13 mouse cellular contexts compared by ENCODE assay signal in genomic region chr5:3363036-3363983, GRCm38 (mm10). TPM values are rescaled to one million over a fixed set of nuclear protein-coding genes. Genes with fewer than 3 reads are reported as not detected.
DNase-seq lines count a peak whose midpoint lies in the region; ATAC-seq lines count a peak whose summit lies in the region.
"Had no signal": no experiment of that assay in that cellular context is flagged by ENCODE, and none has a peak within 500 bp of the region (broad histone marks: within the 10 kb centered on the region; RNA-seq: fewer than 3 reads in every experiment).

No protein-coding gene starts in this region.

- H3K4me2 ChIP-seq in lung, embryonic 16.5 days (ENCODE audit: low read depth, low read length): no peak overlapping the region
- H3K4me2 ChIP-seq: hindbrain, embryonic 15.5 days had no signal

- intact Hi-C loops in heart, postnatal 14 days (cut with DNase I): no loop called here

- peaks cover 12% of the 10 kb centered on the region for H3K4me1 ChIP-seq in heart, embryonic 10.5 days
- peaks cover 15% of the 10 kb centered on the region; the same call in 1 of the 2 replicates for H3K4me1 ChIP-seq in lung, embryonic 16.5 days (replicated peaks; ENCODE audit: control insufficient read depth, insufficient read depth, low read length)
- H3K4me1 ChIP-seq: hindbrain, embryonic 15.5 days had no signal

- H3K9ac ChIP-seq in lung, embryonic 16.5 days (ENCODE audit: low read length): no peak overlapping the region
- H3K9ac ChIP-seq: forebrain, postnatal 0 days; hindbrain, embryonic 15.5 days had no signal

- H3K36me3 ChIP-seq in heart, embryonic 10.5 days: no peaks in the 10 kb centered on the region
- H3K36me3 ChIP-seq in lung, embryonic 16.5 days (ENCODE audit: control insufficient read depth, insufficient read depth, low read length): no peaks in the 10 kb centered on the region
- H3K36me3 ChIP-seq: hindbrain, embryonic 15.5 days had no signal

- no peaks in the 10 kb centered on the region for H3K27me3 ChIP-seq in heart, embryonic 10.5 days (ENCODE audit: insufficient read depth, poor library complexity, severe bottlenecking)
- H3K27me3 ChIP-seq in lung, embryonic 16.5 days (ENCODE audit: control insufficient read depth, insufficient read depth, low read depth, low read length): no peaks in the 10 kb centered on the region
- H3K27me3 ChIP-seq: hindbrain, embryonic 15.5 days had no signal

- no peak for DNase-seq in heart, embryonic 10.5 days (ENCODE audit: low spot score)
- no peak for DNase-seq in heart, postnatal 14 days
- no peak for DNase-seq in lung, postnatal 4 days
- peak; percentile 36 for DNase-seq in induced T-regulatory cell, adult 2 months (ENCODE audit: low read depth)
- DNase-seq in yolk sac, embryonic 10.5 days (ENCODE audit: low spot score): peak; percentile 22
- no peak for DNase-seq in cerebellum, adult 9-11 months
- DNase-seq: adrenal gland, postnatal 14 days; forebrain, postnatal 0 days; gastrocnemius, postnatal 14 days; kidney, postnatal 10 days had no signal

- no peaks in the 10 kb centered on the region for H3K9me3 ChIP-seq in heart, embryonic 10.5 days
- H3K9me3 ChIP-seq in lung, embryonic 16.5 days (ENCODE audit: control insufficient read depth, low read length): no peaks in the 10 kb centered on the region
- H3K9me3 ChIP-seq: hindbrain, embryonic 15.5 days had no signal

- peak; percentile 45; the same call in 1 of the 2 replicates for ATAC-seq in lung, embryonic 16.5 days (ENCODE audit: low read depth)
- ATAC-seq: forebrain, postnatal 0 days had no signal

- H3K27ac ChIP-seq in heart, embryonic 10.5 days: peak overlapping the region; percentile 16; the same call in 1 of the 2 replicates
- H3K27ac ChIP-seq in lung, embryonic 16.5 days (ENCODE audit: low read length): no peak overlapping the region
- H3K27ac ChIP-seq: hindbrain, embryonic 15.5 days; macrophage had no signal

- H3K4me3 ChIP-seq in heart, embryonic 10.5 days: no peak overlapping the region
- H3K4me3 ChIP-seq in lung, embryonic 16.5 days (ENCODE audit: low read length): no peak overlapping the region
- H3K4me3 ChIP-seq: hindbrain, embryonic 15.5 days had no signal

- 77% methylated on average over 15 of the region's 15 CpGs for WGBS in heart, embryonic 10.5 days
- WGBS in lung, embryonic 16.5 days: 60% methylated on average over 15 of the region's 15 CpGs

RNA-seq across cellular contexts. Expression of gene Cdk6, which starts 22.0 kb away (rescaled TPM):
- polyA plus RNA-seq in heart, embryonic 10.5 days (2016; fragmentation: Nextera tagmentation; extraction: Ambion mirVana): 20.9 and 32.4 TPM in 2 replicates
- total RNA-seq in heart, postnatal 14 days (2021): 10 to 100 TPM; 22.9 to 26.1 TPM
- 33.7 and 36.7 TPM in 2 replicates for polyA plus RNA-seq in lung, embryonic 16.5 days (2015; fragmentation: Nextera tagmentation; extraction: Ambion mirVana)

Comparison
In these comparisons a context has a peak if more than half of its experiments do, and no peak if none do; other contexts are left out.
1. DNase-seq: peak in induced T-regulatory cell, adult 2 months (single experiment) and yolk sac, embryonic 10.5 days (single experiment); none in heart, embryonic 10.5 days (single experiment), heart, postnatal 14 days (0 of 2), lung, postnatal 4 days (0 of 2) and cerebellum, adult 9-11 months (single experiment).